Mouse (Mus musculus) cerebellum, adult (tissue): ENCODE results near the gene Tspan15.

ENCODE experiments used
- ATAC-seq: cut with Nextera tagmentation; 2 replicates; pipeline ENCODE4 v1.9.2; 2017; ENCODE audit warnings: mild to moderate bottlenecking, moderate library complexity, mixed read lengths; ENCODE audit not compliant: insufficient number of reproducible peaks, low FRiP score, low TSS enrichment

The Tspan15 gene

GRCm38 (mm10) chr10:62194461-62194860, 36.6 kb downstream of the Tspan15 start:
- ATAC-seq: peak; percentile 15; the same call in 1 of the 2 replicates

DNA sequence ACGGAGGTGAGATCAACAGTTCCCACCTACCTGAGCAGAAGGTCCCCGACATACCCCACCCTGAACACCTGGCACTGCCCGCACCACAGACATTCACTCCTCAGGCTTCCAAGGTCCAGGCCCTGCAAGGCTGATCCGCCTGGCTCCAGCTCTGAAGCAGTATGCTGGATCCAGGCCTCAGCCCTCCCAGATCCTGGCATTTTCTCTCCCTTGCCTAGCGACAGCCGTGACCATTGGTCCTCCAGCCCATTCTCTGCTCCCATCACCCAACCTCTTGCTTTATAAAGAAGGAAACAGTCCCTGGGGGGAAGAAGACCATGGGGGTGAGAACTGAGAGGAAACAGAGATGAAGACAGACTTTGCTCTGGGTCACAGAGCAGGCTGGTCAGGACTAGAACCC, 37.0 kb downstream of the Tspan15 start:
- ATAC-seq: no peak

DNA sequence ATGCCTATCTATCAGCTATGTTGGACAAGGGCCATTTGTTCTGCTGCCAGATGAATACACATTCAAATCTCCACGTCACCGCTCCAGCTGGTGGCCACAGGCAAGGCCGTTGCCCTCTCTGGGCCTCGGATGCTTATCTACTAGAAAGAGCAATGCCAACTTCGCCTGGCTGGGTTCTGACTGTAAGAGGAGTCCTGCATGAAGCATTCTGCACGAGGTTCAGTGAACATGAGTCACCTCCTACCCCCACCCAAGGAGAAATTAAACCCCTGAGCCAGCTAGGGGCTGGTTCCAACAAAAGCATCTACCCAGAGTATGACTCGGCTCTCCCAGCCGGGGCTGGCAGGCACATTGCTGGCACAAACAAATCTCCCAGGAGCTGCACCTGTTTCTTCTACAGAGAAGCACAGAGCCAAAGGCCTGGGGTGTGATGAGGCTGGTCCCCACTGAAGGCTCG, 38.3 kb downstream of the Tspan15 start:
- peak; percentile 86 for ATAC-seq

DNA sequence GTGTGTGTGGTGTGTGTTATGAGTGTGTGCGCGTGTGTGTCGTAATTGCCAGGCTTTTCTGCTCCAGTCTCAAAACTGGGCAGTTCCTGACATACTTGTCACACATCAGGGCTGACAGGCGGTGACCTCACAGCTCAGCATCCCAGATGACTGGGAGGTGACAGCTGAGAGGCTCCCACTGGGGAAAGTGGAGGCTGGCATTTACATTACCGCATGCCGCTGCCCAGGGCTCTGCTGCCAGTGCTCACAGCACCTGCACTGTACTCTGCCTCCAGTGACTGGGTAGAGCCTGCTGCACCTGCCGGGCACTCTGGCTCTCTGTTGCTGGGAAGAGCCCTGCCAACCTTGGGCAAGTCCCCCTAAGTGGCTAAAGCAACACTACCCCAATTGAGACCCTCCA, 40.2 kb downstream of the Tspan15 start:
- no peak for ATAC-seq

GRCm38 (mm10) chr10:62189910-62190309, 41.1 kb downstream of the Tspan15 start:
- ATAC-seq: no peak

- no peak for ATAC-seq
These were observed 41.7 kb downstream of the Tspan15 start for GRCm38 (mm10) chr10:62189303-62189702.

- ATAC-seq: no peak; the same call in 1 of the 2 replicates
These were observed 44.2 kb downstream of the Tspan15 start for GRCm38 (mm10) chr10:62186882-62187281.

DNA sequence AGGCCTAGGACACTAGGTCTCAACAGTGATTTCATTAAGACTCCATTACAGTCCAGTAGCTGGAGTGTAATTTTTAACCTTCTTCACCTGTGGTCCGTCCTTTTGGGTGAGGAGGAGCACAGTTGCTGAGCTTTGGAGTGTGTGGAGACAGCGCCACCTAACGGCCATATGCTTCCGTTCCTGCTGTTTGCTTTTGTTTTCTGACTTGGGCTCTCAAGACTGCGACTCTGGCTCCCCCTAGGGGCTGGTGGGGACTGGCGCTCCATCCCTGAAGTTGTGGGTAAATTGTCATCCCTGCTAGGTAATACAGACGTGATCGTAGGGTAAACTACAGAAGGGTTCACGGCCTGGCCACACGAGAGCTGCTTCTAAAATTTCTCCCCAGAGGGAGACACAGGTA, 48.0 kb downstream of the Tspan15 start:
- peak; percentile 49 for ATAC-seq

- 0 out of 2 replicates have a peak, but pooled peaks have one; percentile 0 for ATAC-seq
These were observed 48.5 kb downstream of the Tspan15 start for GRCm38 (mm10) chr10:62182471-62183014.

GRCm38 (mm10) chr10:62181701-62182100, 49.4 kb downstream of the Tspan15 start:
- peak; percentile 87 for ATAC-seq

DNA sequence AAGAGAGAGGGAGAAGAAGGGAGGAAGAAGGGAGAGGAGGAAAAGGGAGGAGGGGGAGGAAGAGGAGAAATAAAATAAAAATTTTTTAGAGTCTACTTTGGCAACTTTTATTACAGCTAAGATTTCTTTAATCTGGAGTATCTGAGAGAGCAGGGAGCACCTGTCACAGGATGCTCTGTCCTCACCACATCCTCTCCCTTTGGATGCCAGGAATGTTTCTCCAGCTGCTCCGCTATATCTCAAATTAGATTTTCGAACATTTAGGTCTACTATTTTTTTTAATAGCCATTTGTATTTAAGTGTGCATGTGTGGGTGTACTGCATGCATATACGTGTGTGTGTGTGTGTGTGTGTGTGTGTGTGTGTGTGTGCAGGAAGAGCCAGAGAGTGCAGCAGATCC, 51.1 kb downstream of the Tspan15 start:
- no peak for ATAC-seq

GRCm38 (mm10) chr10:62174533-62175313, 56.3 kb downstream of the Tspan15 start:
- ATAC-seq: no peak

DNA sequence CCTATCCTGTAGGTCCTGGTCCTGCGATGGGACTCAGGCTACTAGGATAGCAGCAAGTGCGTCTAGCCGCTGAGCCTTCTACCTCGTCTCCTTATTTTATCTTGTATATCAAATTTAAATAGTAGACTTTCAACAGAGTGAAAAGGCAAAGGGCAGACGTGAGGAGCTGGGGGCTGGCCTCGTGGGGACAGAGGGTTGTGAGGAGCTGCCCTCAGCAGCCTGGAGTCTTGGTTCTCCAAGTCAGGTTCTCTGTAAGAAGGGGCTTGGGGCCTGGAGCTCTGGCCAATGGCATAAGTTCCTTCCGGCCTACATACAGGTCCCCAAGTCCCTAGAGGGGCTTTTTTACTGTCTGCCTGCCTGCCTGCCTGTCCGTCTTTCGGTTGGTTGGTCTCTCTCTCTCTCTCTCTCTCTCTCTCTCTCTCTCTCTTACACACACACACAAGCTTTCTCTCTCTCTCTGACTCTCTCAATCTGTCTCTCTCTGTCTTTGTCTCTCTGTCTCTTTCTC, 57.1 kb downstream of the Tspan15 start:
- no peak for ATAC-seq

DNA sequence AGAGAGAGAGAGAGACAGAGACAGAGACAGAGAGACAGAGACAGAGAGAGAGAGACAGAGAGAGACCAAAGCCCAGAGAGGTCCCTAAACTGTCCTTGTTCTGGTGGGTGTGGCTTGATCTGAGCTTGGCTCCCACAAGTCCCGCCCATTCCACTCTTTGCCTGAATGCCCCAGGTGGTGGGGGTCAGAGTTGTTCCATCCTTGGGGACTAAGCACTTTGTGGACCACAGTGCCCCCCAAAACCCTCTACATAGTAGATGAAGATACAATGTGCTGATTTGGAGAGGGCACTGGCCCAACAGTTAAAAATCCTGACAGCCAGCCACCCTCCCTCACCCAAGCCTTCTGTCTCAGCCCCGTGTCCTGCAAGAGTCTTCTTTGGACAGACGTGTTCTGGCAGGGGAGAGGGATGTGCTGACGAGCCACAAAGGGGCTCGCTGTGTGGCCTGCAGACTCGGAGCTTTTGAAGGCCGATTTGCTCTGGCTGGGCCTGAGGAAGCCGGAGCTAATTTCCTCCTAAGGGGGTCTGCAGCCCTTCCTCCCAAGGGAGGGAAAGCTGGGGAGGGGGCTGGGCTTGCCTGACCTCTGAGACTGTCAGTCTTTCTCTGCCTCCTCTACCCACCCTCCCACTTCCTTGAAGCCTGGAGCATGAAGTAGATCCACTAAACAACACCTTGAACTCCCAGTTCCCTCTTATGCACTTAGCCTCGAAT, 58.1 kb downstream of the Tspan15 start:
- ATAC-seq: no peak

DNA sequence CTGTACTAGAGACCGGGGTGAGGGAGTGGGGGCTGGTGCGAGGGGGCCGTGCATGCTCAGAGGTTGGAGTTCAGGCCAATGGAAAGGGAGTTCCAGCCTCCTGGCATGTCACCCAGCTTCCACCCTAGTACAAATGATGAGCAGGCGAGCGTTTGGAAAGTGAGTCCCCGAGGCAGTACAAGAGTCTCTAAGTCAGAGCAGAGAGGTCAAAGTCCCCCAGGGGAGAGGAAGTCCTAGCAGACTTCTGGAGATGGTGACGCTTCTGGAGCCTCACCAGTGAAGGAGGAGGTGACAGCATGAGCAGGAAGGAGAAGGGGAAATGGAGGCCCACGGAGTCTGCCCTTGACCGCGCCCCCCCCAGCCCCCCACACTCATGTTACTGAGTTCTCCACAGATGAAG, 68.6 kb downstream of the Tspan15 start:
- ATAC-seq: no peak

GRCm38 (mm10) chr10:62149929-62150328, 81.1 kb downstream of the Tspan15 start:
- no peak for ATAC-seq

DNA sequence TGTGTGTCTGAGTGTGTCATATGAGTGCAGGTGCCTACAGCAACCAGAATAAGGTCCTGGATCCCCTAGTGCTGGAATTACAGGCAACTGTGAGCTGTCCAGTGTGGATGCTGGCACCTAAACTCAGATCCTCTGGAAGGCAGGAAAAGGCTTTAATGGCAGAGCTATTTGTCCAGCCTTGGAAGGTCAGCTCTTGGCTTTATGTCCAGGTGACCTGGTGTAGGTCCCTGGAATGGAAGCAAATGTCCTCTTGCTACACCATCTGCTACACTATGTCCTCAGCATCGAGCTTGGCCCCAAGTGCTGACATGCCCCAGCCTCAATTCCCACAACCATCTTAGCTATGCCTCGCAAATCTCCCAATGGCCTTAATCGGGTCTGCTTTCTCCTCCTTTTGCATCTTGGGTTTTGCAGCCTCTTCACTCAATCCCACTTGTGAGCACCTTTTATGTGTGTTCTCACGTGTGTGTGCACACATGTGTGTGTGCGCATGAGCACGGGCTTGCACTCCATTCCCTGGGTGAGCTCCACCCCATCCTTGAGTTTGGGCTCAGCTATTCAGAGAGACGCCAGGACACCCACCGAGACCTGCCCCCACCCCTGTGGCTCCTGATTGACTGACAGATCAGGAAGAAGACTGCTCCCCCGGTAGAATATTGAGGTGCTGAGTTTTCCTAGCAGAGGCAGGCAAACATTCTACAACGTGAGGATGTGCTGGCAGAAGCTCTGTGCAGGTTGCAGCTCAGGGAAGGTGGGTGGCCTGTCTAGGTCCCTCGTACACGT, 83.4 kb downstream of the Tspan15 start:
- ATAC-seq: peak; percentile 58

DNA sequence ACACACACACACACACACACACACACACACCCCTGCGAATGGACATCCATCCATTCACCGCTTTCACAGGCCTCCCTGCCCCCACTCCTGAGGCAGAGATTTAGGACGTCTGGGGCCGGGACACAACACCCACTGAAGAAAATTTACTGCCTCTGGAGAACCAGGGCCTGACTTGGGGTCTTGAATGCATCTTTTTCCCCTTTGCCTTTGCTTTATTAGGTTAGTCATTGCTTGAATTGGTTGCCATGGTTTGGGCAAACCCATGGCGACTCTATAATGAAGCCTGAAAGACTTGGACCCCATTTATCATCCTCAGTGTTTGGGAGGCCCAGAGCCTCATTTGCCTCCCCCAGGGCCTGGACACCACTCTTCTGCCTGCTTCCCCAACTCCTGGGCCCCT, 85.1 kb downstream of the Tspan15 start:
- ATAC-seq: no peak

DNA sequence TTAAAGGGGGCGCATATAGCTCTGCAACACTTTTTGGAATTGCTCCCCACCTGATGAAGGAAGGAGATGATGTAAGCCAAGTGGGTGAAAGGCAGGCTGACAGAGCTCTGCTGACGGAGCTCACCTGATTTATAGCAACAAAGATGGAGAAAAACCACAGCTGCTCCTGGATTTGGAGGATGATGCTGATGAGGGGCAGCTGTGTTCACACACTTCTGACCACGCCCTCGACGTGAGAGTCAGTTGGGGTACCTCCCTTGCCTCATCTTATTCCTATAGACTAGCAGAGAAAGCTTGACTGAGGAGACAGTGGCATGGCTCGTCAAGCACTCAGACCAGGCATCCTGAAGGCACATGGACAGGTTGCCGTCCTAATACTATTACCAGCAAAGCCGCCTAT, 87.2 kb downstream of the Tspan15 start, which contains the start of gene Fam241b:
Gene Fam241b, minus strand, starts transcription at position 101 of the 400 bp plus-strand sequence.
- ATAC-seq: no peak

DNA sequence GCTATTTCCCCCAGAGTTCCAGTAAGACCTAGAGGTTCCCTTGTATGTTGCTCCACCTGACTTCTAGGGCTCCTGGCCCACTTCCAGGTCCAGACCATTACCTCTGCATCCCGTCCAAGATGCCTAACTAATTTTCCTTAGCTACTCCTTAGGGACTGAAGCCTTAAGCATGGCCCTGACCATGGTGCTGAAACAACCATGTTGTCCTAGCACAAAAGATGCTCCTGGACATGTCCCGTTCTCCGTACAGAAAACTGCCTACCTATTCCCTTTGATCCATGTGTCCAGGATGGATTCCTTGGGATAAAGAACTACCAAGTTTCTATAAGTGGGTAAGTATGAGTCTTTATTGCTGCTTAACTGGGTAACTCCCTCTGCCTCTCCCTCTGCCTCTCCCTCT, 93.0 kb downstream of the Tspan15 start:
- ATAC-seq: no peak
